Mouse (Mus musculus): Measurements from ENCODE around the gene Fam221a. TPM values are rescaled to one million over a fixed set of nuclear protein-coding genes. Genes with fewer than 3 reads are reported as not detected.

Gene Fam221a
- polyA plus RNA-seq, 1 experiment from 2014 or later = 7.0 TPM

DNA sequence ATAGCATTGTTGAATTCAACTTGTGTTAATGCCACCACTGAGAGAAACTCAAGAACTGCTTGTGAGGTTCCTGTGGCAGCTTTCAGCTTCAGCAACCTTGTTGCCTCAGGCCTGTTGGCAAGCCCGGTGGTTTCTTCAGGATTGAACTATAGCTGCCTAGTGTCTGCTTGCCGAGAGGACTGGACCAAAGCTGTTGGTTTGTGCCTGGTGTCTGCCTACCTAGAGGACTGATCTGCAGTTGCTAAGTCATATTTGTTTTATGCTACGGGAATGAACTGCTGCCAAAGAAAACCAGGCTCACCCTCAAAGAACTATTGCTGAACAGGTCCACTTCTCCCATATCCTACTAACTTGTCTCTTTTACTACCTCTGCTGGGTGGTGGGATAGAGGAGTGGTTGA is 40.7 kb upstream of the Fam221a start:
- ATAC-seq (ENCODE audit: low FRiP score, low TSS enrichment) = no peak
- Histone ChIP-seq H3K4me2 (replicated peaks; ENCODE audit: low read depth, low read length) (no peak overlapping the region), H3K27ac (ENCODE audit: low read depth, low read length) (no peak overlapping the region), H3K27me3 (ENCODE audit: control insufficient read depth, insufficient read depth, low read length) (no peaks in the 10 kb centered on the region), H3K4me1 (ENCODE audit: control insufficient read depth, insufficient read depth, low read length) (no peaks in the 10 kb centered on the region), H3K9ac (ENCODE audit: low read depth, low read length) (no peak overlapping the region), H3K36me3 (ENCODE audit: control insufficient read depth, insufficient read depth, low read length) (no peaks in the 10 kb centered on the region), H3K4me3 (ENCODE audit: low read length) (no peak overlapping the region), H3K9me3 (ENCODE audit: control insufficient read depth, low read length) (no peaks in the 10 kb centered on the region)
- WGBS = 60% methylated on average over 3 of the region's 3 CpGs

DNA sequence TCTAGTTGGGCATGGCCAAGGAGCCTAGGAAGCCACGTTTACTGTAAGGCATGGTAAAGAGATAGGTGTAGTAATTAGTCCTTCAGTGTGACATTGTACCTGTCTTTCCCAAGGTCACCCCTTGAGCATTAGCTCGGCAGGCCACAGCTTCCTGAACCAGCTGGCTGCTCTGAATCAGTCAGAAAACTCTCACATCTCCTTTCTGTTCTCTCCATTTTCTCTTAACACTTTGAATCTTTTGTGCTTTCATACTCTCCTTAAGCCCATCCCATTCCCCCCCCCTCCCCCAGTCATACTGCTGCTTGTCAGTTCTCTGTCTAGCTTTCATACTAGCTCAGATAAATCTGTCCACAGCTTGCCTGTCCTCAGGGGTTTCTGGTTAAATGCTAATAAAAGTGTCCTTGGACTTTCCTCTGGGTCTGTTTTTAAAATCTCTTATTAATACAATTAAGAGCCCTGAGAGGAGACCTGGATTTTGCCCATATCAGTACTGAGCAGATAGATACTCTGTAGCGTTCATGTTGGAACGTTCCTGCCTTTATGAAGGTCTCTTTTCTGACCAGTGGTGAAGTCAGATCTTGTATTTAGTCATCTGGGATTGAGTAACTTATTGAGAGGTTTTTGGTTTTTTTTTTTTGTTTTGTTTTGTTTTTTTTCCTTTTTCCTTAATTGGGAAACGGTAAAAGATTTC is 36.0 kb upstream of the Fam221a start:
- WGBS = 57% methylated on average over 5 of the region's 5 CpGs
- no peaks in the 10 kb centered on the region for H3K4me1 ChIP-seq (ENCODE audit: control insufficient read depth, insufficient read depth, low read length)
- no peak overlapping the region for H3K4me2 ChIP-seq (replicated peaks; ENCODE audit: low read depth, low read length)
- no peak for ATAC-seq (ENCODE audit: low FRiP score, low TSS enrichment)
- no peaks in the 10 kb centered on the region for H3K27me3 ChIP-seq (ENCODE audit: control insufficient read depth, insufficient read depth, low read length)
- no peak overlapping the region for H3K27ac ChIP-seq (ENCODE audit: low read depth, low read length)
- H3K4me3 ChIP-seq (ENCODE audit: low read length) = no peak overlapping the region
- H3K9me3 ChIP-seq (ENCODE audit: control insufficient read depth, low read length) = no peaks in the 10 kb centered on the region
- no peak overlapping the region for H3K9ac ChIP-seq (ENCODE audit: low read depth, low read length)
- no peaks in the 10 kb centered on the region; the same call in 1 of the 2 replicates for H3K36me3 ChIP-seq (ENCODE audit: control insufficient read depth, insufficient read depth, low read length)

DNA sequence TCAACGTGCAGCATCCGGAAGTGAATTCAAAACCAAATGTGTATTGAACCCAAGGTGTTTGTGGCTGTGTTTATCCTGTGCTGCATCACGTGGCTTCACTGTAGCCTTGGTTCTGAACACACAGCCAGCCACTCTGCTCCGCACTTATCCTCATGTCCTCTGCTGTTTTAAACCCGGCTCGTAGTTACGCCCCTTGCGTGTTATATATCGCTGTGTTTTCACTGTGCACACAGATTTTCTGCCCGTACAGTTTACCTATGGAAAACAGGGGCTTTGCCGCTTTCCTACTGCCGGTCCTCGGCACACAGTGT is 35.5 kb upstream of the Fam221a start:
- Histone ChIP-seq H3K4me3 (ENCODE audit: low read length) (no peak overlapping the region), H3K27ac (ENCODE audit: low read depth, low read length) (no peak overlapping the region), H3K9me3 (ENCODE audit: control insufficient read depth, low read length) (no peaks in the 10 kb centered on the region), H3K27me3 (ENCODE audit: control insufficient read depth, insufficient read depth, low read length) (no peaks in the 10 kb centered on the region), H3K4me2 (replicated peaks; ENCODE audit: low read depth, low read length) (no peak overlapping the region), H3K9ac (ENCODE audit: low read depth, low read length) (no peak overlapping the region), H3K36me3 (ENCODE audit: control insufficient read depth, insufficient read depth, low read length) (no peaks in the 10 kb centered on the region; the same call in 1 of the 2 replicates), H3K4me1 (ENCODE audit: control insufficient read depth, insufficient read depth, low read length) (no peaks in the 10 kb centered on the region)
- WGBS = 75% methylated on average over 13 of the region's 13 CpGs
- no peak for ATAC-seq (ENCODE audit: low FRiP score, low TSS enrichment)

DNA sequence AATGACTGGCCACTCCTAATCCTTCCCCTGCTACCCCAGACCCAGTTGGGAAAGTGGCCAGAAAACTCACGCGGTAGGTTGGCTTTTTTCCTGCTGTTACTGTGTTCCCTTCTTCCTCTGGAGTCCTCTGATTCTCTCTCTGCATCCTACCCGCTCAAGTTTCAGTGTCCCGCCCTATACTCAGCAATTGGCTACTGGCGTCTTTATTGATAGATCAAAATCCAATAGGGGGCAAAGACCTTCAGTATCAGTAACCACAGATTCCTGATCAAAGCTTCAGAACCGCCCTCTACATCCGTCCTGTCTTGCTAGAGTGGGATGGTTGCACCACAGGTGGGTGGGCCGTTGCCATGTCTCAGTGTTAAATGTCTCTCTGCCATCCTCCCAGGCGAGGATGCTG is 29.0 kb upstream of the Fam221a start:
- Histone ChIP-seq H3K36me3 (ENCODE audit: control insufficient read depth, insufficient read depth, low read length) (no peaks in the 10 kb centered on the region; the same call in 1 of the 2 replicates), H3K9me3 (ENCODE audit: control insufficient read depth, low read length) (no peaks in the 10 kb centered on the region), H3K4me2 (replicated peaks; ENCODE audit: low read depth, low read length) (no peak overlapping the region), H3K4me3 (ENCODE audit: low read length) (no peak overlapping the region), H3K27ac (ENCODE audit: low read depth, low read length) (no peak overlapping the region), H3K27me3 (ENCODE audit: control insufficient read depth, insufficient read depth, low read length) (no peaks in the 10 kb centered on the region), H3K9ac (ENCODE audit: low read depth, low read length) (no peak overlapping the region), H3K4me1 (ENCODE audit: control insufficient read depth, insufficient read depth, low read length) (no peaks in the 10 kb centered on the region)
- WGBS = 14% methylated on average over 9 of the region's 9 CpGs
- ATAC-seq (ENCODE audit: low FRiP score, low TSS enrichment) = no peak

DNA sequence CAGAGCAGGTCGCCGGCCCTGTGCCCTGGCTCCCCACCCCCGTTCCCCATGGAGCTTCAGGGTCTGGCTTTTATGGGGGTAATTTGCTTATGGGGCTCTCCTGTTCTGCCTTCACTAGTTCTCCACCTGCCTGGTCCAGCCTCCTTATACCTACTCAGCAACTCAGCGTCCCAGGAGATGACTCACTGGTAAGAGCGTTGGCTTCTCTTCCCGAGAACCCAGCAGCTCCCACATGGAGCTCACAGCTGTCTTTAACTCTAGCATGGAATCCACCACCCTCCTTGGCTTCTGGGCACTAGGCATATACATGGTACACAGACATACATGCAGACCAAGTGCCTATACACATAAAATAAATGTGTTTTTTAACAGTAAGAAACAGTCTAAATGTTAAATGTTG is 28.4 kb upstream of the Fam221a start:
- no peaks in the 10 kb centered on the region for H3K36me3 ChIP-seq (ENCODE audit: control insufficient read depth, insufficient read depth, low read length)
- 18% methylated on average over 6 of the region's 6 CpGs for WGBS
- H3K9ac ChIP-seq (ENCODE audit: low read depth, low read length) = no peak overlapping the region
- H3K27ac ChIP-seq (ENCODE audit: low read depth, low read length) = no peak overlapping the region
- H3K4me2 ChIP-seq (replicated peaks; ENCODE audit: low read depth, low read length) = no peak overlapping the region
- H3K4me1 ChIP-seq (ENCODE audit: control insufficient read depth, insufficient read depth, low read length) = no peaks in the 10 kb centered on the region
- H3K9me3 ChIP-seq (ENCODE audit: control insufficient read depth, low read length) = no peaks in the 10 kb centered on the region
- no peaks in the 10 kb centered on the region for H3K27me3 ChIP-seq (ENCODE audit: control insufficient read depth, insufficient read depth, low read length)
- H3K4me3 ChIP-seq (ENCODE audit: low read length) = no peak overlapping the region
- no peak for ATAC-seq (ENCODE audit: low FRiP score, low TSS enrichment)

DNA sequence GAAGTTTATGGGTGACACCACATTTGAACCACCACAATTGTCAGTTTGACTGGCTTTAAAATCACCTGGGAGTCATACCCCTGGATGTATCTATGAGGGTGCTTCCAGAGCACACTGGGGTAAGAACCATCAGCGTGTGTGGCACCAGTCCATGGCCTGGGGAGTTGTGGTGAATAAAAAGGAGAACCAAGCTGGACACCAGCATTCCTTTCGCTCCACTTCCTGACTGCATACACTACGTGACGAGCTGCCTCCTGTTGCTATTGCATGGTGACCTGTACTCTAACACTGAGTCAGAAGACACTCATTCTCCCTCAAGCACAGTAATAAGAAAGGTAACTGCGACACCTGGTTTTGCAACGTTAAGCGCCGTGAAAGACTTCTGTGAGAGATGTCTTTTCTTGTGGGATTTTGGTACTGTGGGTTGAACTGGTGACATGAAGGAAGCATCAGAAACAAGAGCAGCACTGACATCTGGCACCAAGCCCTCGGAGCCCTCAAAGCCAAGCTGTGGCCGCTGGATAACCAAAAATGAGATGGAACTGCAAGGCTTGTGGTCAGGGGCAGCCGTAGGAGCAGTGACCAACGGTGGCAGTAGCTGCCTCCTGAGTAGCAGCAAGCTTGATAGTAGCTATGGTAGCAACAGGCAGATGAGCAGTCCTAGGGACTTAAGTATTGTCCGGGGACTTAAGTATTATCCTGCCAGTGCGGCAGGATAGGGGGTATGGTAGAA is 23.6 kb upstream of the Fam221a start:
- H3K4me2 ChIP-seq (replicated peaks; ENCODE audit: low read depth, low read length) = no peak overlapping the region
- 0 out of 2 replicates have a peak, but pooled peaks cover 4% of the 10 kb centered on the region for H3K4me1 ChIP-seq (ENCODE audit: control insufficient read depth, insufficient read depth, low read length)
- no peak for ATAC-seq (ENCODE audit: low FRiP score, low TSS enrichment)
- no peaks in the 10 kb centered on the region for H3K36me3 ChIP-seq (ENCODE audit: control insufficient read depth, insufficient read depth, low read length)
- H3K9me3 ChIP-seq (ENCODE audit: control insufficient read depth, low read length) = no peaks in the 10 kb centered on the region
- no peak overlapping the region for H3K4me3 ChIP-seq (ENCODE audit: low read length)
- H3K27me3 ChIP-seq (ENCODE audit: control insufficient read depth, insufficient read depth, low read length) = no peaks in the 10 kb centered on the region
- no peak overlapping the region for H3K27ac ChIP-seq (ENCODE audit: low read depth, low read length)
- H3K9ac ChIP-seq (ENCODE audit: low read depth, low read length) = no peak overlapping the region
- WGBS = 80% methylated on average over 14 of the region's 14 CpGs

DNA sequence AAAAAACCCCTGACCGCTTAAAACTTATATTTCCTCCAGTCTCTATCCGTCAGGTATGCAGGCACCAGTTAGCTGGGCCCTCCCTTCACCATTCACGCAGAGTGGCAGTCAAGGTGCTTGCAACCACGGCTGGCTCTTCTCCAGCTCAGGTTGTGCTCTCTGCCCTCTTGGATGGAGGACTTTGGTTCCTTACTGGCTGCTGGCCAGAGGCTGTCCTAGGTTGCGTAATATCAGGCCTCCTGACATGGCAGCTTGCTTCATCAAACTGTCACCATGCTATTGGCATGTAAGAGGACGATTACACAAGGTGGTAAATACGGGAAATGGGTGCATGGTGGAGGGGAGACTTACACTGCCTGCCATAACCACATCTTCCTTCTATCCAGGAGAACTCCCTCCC is 17.7 kb upstream of the Fam221a start:
- no peaks in the 10 kb centered on the region for H3K36me3 ChIP-seq (ENCODE audit: control insufficient read depth, insufficient read depth, low read length)
- H3K9me3 ChIP-seq (ENCODE audit: control insufficient read depth, low read length) = no peaks in the 10 kb centered on the region
- H3K4me2 ChIP-seq (replicated peaks; ENCODE audit: low read depth, low read length) = no peak overlapping the region
- no peak overlapping the region for H3K9ac ChIP-seq (ENCODE audit: low read depth, low read length)
- H3K4me3 ChIP-seq (ENCODE audit: low read length) = no peak overlapping the region
- ATAC-seq (ENCODE audit: low FRiP score, low TSS enrichment) = no peak
- no peaks in the 10 kb centered on the region for H3K27me3 ChIP-seq (ENCODE audit: control insufficient read depth, insufficient read depth, low read length)
- WGBS = 94% methylated on average over 7 of the region's 7 CpGs
- no peak overlapping the region for H3K27ac ChIP-seq (ENCODE audit: low read depth, low read length)
- H3K4me1 ChIP-seq (ENCODE audit: control insufficient read depth, insufficient read depth, low read length) = no peaks in the 10 kb centered on the region

DNA sequence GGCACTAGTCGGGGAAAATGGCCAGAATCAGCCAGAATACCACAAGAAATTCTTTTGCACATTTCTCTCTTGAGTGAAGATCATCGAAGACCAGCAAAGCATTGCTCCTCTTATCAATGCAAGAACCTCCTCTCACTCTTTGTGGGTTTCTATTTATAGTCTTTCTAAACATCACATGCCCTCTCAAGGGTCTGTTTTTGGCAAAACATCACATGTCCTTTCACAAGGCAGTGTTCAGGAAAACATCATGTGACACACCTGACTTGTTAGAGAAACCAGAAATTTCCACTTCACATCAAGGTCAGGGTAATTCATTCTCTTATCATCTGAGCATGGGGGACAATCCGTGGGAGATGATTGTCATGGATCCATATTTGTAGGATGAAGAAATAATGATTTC is 12.9 kb upstream of the Fam221a start:
- WGBS = 93% methylated on average over 3 of the region's 3 CpGs

DNA sequence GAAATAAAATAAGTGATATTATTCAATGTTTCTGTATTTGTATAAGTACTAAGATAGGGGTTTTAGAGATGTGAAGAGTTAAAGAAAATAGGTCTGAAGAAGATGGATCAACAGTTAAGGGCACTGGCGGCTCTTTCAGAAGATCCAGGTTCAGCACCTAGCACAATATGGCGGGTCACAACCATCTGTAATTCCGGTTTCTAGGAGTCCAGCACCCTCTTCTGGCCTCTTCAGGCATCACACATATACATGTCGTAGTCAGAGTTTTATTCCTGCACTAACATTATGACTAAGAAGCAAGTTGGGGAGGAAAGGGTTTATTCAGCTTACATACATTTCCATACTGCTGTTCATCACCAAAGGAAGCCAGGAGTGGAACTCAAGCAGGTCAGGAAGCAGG is 12.4 kb upstream of the Fam221a start:
- no peak for ATAC-seq (ENCODE audit: low FRiP score, low TSS enrichment)
- no peak overlapping the region for H3K4me2 ChIP-seq (replicated peaks; ENCODE audit: low read depth, low read length)
- no peak overlapping the region for H3K9ac ChIP-seq (ENCODE audit: low read depth, low read length)
- H3K27me3 ChIP-seq (ENCODE audit: control insufficient read depth, insufficient read depth, low read length) = no peaks in the 10 kb centered on the region
- no peak overlapping the region for H3K27ac ChIP-seq (ENCODE audit: low read depth, low read length)
- WGBS = 69% methylated on average over 4 of the region's 4 CpGs
- no peaks in the 10 kb centered on the region for H3K36me3 ChIP-seq (ENCODE audit: control insufficient read depth, insufficient read depth, low read length)
- H3K4me1 ChIP-seq (ENCODE audit: control insufficient read depth, insufficient read depth, low read length) = no peaks in the 10 kb centered on the region
- no peaks in the 10 kb centered on the region for H3K9me3 ChIP-seq (ENCODE audit: control insufficient read depth, low read length)
- H3K4me3 ChIP-seq (ENCODE audit: low read length) = no peak overlapping the region

More for the DNA sequence above, 12.9 kb upstream of the Fam221a start:
- H3K9ac ChIP-seq (ENCODE audit: low read depth, low read length) = no peak overlapping the region
- no peaks in the 10 kb centered on the region for H3K36me3 ChIP-seq (ENCODE audit: control insufficient read depth, insufficient read depth, low read length)
- H3K4me1 ChIP-seq (ENCODE audit: control insufficient read depth, insufficient read depth, low read length) = no peaks in the 10 kb centered on the region
- H3K9me3 ChIP-seq (ENCODE audit: control insufficient read depth, low read length) = no peaks in the 10 kb centered on the region
- no peak overlapping the region for H3K27ac ChIP-seq (ENCODE audit: low read depth, low read length)
- H3K27me3 ChIP-seq (ENCODE audit: control insufficient read depth, insufficient read depth, low read length) = no peaks in the 10 kb centered on the region
- H3K4me2 ChIP-seq (replicated peaks; ENCODE audit: low read depth, low read length) = no peak overlapping the region
- no peak overlapping the region for H3K4me3 ChIP-seq (ENCODE audit: low read length)
- ATAC-seq (ENCODE audit: low FRiP score, low TSS enrichment) = no peak

Measured in kidney, embryonic 14.5 days (tissue).